Mouse (Mus musculus): ENCODE results near the gene Cd33. TPM values are rescaled to one million over a fixed set of nuclear protein-coding genes. Genes with fewer than 3 reads are reported as not detected.

The Cd33 gene
- 0.98 and 1.2 TPM in 2 replicates for polyA plus RNA-seq (2014; fragmentation: Nextera tagmentation; extraction: Ambion mirVana)

DNA sequence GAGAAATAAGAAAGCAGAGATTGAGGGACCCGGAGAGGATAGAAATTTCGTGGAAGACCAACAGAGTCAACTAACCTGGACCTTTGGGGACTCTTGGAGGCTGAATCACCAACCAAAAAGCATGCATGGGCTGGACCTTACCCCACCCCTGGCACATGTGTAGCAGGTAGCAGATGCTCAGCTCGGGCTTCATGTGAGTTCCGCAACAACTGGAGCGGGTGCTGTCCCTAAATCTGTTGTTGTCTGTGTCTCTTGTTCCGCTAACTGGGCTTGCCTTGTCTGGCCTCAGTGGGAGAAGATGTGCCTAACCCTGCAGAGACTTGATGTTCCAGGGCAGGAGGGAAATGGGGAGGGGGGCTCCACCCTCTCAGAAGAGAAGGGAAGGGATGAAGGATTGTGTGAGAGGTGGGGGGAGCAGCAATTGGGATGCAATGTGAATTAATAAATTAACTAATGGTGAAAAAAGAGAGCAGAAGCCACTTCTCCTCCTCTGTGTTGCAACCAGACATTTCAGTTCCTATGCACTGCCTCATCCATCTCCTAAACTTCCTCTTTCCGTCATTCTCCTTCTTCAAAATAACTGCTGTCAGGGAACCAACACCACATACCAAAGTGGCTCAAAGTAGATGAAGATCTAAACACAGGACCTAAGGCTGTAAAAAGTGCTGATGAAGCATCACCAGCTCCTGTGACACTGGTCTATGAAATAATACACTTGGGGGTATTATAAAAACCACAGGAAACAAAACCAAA, at the start of gene Cd33:
Gene Cd33 (minus strand): TSS at position 204 of the 753 bp plus-strand sequence.
- Histone ChIP-seq H3K36me3 (ENCODE audit: control insufficient read depth, insufficient read depth, low read length) (no peaks in the 10 kb centered on the region), H3K9me3 (ENCODE audit: control insufficient read depth, low read length) (no peaks in the 10 kb centered on the region), H3K27ac (replicated peaks; ENCODE audit: low read depth, low read length) (no peak within 1 kb of the TSS), H3K27me3 (ENCODE audit: control insufficient read depth, insufficient read depth, low read length) (no peaks in the 10 kb centered on the region), H3K4me1 (ENCODE audit: control insufficient read depth, insufficient read depth, low read length) (no peaks in the 10 kb centered on the region), H3K4me2 (ENCODE audit: low read depth, severe bottlenecking) (no peak within 1 kb of the TSS), H3K4me3 (ENCODE audit: low read depth, low read length) (no peak within 1 kb of the TSS), H3K9ac (ENCODE audit: low read length) (no peak within 1 kb of the TSS)
- no peak for DNase-seq (ENCODE audit: low spot score)
- ATAC-seq (ENCODE audit: insufficient number of reproducible peaks, low FRiP score, low TSS enrichment, low read depth) = no peak
- WGBS = 84% methylated on average over 7 of the region's 7 CpGs

DNA sequence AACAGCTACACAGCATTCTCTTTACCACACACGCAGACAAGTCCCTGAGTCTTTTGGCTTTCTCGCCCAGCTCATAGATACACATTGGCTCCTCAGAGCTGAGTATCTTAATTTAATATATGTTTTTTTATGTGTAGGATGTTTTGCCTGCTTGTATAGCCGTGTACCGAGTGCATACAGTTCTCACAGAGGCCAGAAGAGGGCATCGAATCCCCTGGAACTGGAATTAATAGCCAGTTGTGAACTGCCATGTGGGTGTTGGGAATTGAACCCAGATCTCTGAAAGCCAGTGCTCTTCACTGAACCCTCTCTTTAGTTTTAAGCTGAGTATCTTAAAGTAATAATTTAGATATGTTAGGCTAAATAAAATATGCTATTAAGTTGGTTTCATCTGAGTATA, 40.6 kb upstream of the Cd33 start:
- Histone ChIP-seq H3K4me2 (ENCODE audit: low read depth, severe bottlenecking) (no peak overlapping the region), H3K4me1 (ENCODE audit: control insufficient read depth, insufficient read depth, low read length) (peaks cover 4% of the 10 kb centered on the region; the same call in 1 of the 2 replicates), H3K27ac (replicated peaks; ENCODE audit: low read depth, low read length) (no peak overlapping the region), H3K36me3 (ENCODE audit: control insufficient read depth, insufficient read depth, low read length) (peaks cover 29% of the 10 kb centered on the region), H3K9ac (ENCODE audit: low read length) (no peak overlapping the region), H3K9me3 (ENCODE audit: control insufficient read depth, low read length) (no peaks in the 10 kb centered on the region), H3K4me3 (ENCODE audit: low read depth, low read length) (no peak overlapping the region), H3K27me3 (ENCODE audit: control insufficient read depth, insufficient read depth, low read length) (no peaks in the 10 kb centered on the region)
- DNase-seq (ENCODE audit: low spot score) (no peak), ATAC-seq (ENCODE audit: insufficient number of reproducible peaks, low FRiP score, low TSS enrichment, low read depth) (no peak)
- WGBS = 94% methylated on average over 5 of the region's 5 CpGs

DNA sequence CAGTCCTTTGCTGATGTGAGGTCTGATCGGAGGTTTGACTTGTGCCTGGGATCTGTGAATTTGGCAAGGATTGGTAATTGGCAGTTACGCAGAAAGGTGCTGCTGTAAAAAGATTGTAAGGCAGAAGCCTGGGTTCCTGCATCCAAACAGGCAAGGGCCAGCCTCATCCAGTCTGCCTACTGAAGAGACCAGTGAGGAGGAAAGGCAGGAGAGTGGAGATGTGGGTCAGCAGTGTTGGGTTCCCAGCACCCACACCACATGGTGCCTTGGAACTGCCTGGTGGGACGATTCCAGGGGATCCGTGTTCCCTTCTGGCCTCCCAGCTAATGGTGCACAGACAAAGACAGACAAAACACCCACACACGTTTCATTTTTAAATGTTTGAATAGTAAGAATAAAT, 36.3 kb upstream of the Cd33 start:
- peaks cover 4% of the 10 kb centered on the region; the same call in 1 of the 2 replicates for H3K4me1 ChIP-seq (ENCODE audit: control insufficient read depth, insufficient read depth, low read length)
- no peak for ATAC-seq (ENCODE audit: insufficient number of reproducible peaks, low FRiP score, low TSS enrichment, low read depth)
- peak overlapping the region; percentile 72 for H3K4me2 ChIP-seq (ENCODE audit: low read depth, severe bottlenecking)
- no peak for DNase-seq (ENCODE audit: low spot score)
- peak overlapping the region; percentile 70 for H3K9ac ChIP-seq (ENCODE audit: low read length)
- WGBS = 67% methylated on average over 5 of the region's 5 CpGs
- peaks cover 6% of the 10 kb centered on the region for H3K36me3 ChIP-seq (ENCODE audit: control insufficient read depth, insufficient read depth, low read length)
- H3K9me3 ChIP-seq (ENCODE audit: control insufficient read depth, low read length) = no peaks in the 10 kb centered on the region
- no peaks in the 10 kb centered on the region for H3K27me3 ChIP-seq (ENCODE audit: control insufficient read depth, insufficient read depth, low read length)
- no peak overlapping the region for H3K27ac ChIP-seq (replicated peaks; ENCODE audit: low read depth, low read length)
- H3K4me3 ChIP-seq (ENCODE audit: low read depth, low read length) = peak overlapping the region; percentile 69

DNA sequence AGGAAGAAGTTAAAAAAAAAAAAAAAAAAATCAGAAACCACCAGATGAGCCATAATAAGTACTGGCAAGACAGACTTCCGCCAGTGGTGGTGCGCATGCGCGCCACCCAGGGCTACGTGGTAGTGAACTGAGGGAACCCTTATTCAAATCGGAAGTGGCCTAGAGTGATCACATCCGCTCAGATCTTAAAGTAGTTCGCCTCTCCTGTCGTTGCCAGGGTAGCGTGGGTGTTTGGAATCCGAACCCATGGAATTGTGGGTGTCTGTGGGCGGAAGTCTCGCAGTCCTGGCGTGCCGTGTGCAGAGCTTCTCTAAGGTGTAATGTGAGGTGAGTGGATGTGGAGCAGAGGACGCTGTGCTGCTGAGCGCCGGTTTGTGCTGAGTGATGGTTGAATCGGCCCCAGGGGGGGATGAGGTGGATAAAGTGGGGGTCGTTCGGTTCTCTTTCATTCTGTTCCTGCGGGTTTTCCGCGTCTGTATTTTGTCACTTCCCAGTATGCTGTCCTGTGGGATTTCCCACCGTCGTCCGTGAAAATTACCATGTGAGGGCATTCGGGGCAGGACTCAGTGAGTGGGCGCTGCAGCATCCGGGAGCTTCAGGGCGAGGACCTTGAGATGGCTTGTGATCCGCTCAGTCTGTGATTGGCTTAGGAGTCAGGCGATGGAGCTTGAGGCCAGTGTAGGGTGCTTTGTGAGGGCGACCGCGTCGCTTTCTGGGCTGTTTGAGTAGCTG, 35.4 kb upstream of the Cd33 start, which contains the start of gene Zfp719:
Gene Zfp719 (plus strand): TSS at position 171 of the 732 bp plus-strand sequence.
- ATAC-seq (ENCODE audit: insufficient number of reproducible peaks, low FRiP score, low TSS enrichment, low read depth) = peak; percentile 95
- Histone ChIP-seq H3K4me1 (ENCODE audit: control insufficient read depth, insufficient read depth, low read length) (peaks cover 4% of the 10 kb centered on the region; the same call in 1 of the 2 replicates), H3K9ac (ENCODE audit: low read length) (peak within 1 kb of the TSS; percentile 70), H3K27me3 (ENCODE audit: control insufficient read depth, insufficient read depth, low read length) (no peaks in the 10 kb centered on the region), H3K4me2 (ENCODE audit: low read depth, severe bottlenecking) (peak within 1 kb of the TSS; percentile 72), H3K36me3 (ENCODE audit: control insufficient read depth, insufficient read depth, low read length) (peaks cover 7% of the 10 kb centered on the region), H3K9me3 (ENCODE audit: control insufficient read depth, low read length) (no peaks in the 10 kb centered on the region; the same call in 1 of the 2 replicates), H3K27ac (replicated peaks; ENCODE audit: low read depth, low read length) (peak within 1 kb of the TSS; percentile 79), H3K4me3 (ENCODE audit: low read depth, low read length) (peak within 1 kb of the TSS; percentile 69)
- whole genome bisulfite sequencing = under 1% methylated on average over 37 of the region's 37 CpGs
- peak; percentile 91 for DNase-seq (ENCODE audit: low spot score)

DNA sequence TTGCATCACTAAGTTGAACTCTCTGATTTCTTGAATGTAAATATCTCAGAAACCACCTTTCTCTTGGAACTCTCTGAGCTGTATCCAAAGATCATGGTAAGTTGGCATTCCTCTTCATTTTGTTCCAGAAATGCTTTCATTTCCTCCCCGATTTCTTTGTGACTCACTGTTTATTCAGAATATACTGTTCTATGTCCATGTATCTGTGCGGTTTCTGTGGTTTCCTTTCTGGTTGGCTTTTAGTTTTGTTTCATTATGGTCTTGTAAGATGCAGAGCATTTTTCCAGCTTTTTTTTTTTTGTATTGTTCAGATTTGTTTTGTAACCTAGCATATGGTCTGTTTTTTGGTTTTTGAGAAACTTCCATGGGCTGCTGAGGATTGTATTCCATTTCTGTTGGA, 27.0 kb upstream of the Cd33 start:
- Histone ChIP-seq H3K4me1 (ENCODE audit: control insufficient read depth, insufficient read depth, low read length) (no peaks in the 10 kb centered on the region), H3K27ac (replicated peaks; ENCODE audit: low read depth, low read length) (no peak overlapping the region), H3K36me3 (ENCODE audit: control insufficient read depth, insufficient read depth, low read length) (peaks cover 10% of the 10 kb centered on the region), H3K4me2 (ENCODE audit: low read depth, severe bottlenecking) (no peak overlapping the region), H3K27me3 (ENCODE audit: control insufficient read depth, insufficient read depth, low read length) (no peaks in the 10 kb centered on the region), H3K9me3 (ENCODE audit: control insufficient read depth, low read length) (no peaks in the 10 kb centered on the region; the same call in 1 of the 2 replicates), H3K9ac (ENCODE audit: low read length) (no peak overlapping the region), H3K4me3 (ENCODE audit: low read depth, low read length) (no peak overlapping the region)
- DNase-seq (ENCODE audit: low spot score) (no peak), ATAC-seq (ENCODE audit: insufficient number of reproducible peaks, low FRiP score, low TSS enrichment, low read depth) (no peak)
- 86% methylated on average over 2 of the region's 2 CpGs for WGBS

DNA sequence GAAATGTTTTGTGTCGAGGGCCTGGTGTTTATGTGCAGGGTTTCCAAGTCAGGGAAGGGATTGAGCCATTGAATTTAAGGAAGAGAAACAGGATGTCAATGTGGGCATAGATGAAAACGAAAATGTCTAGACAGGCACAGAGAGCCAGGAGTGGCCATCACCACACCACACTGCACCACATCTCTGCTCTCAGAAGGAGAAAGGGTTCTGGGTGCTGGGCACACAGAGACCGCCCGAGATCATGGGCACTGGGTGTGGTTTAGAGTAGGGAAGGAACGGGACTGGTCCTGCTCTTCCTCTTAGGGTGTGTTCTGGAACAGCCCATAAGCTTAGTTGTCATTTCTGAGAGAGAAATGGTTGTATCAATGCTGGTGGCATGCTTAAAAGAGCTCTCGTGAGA, 19.1 kb upstream of the Cd33 start:
- H3K9ac ChIP-seq (ENCODE audit: low read length) = 0 out of 2 replicates have a peak overlapping the region, but pooled peaks have one; percentile 9

DNA sequence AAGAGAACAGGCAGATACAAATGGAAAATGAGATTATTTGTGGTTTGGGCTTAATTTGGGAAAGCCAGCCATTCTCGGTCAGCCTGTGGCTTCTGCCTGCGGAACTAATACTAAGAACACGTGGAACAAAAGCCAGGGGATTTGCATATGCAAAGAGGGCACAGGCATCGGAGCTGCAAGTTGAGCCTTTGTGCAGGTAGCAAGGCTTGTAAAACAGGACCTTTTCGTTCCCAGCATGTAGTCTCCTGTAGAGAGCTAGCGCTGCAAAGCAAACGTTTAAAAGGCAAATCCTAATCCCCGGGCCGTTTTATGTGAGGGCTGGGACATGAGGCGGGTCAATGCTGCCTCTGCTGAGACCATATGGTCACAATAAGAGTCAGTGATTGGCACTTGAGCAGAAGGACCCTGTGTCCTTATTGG, 18.4 kb upstream of the Cd33 start:
- Histone ChIP-seq H3K4me2 (ENCODE audit: low read depth, severe bottlenecking) (peak overlapping the region; percentile 55), H3K4me3 (ENCODE audit: low read depth, low read length) (peak overlapping the region; percentile 59), H3K9me3 (ENCODE audit: control insufficient read depth, low read length) (no peaks in the 10 kb centered on the region), H3K27ac (replicated peaks; ENCODE audit: low read depth, low read length) (peak overlapping the region; percentile 74), H3K36me3 (ENCODE audit: control insufficient read depth, insufficient read depth, low read length) (no peaks in the 10 kb centered on the region; the same call in 1 of the 2 replicates), H3K9ac (ENCODE audit: low read length) (peak overlapping the region; percentile 77), H3K4me1 (ENCODE audit: control insufficient read depth, insufficient read depth, low read length) (peaks cover 3% of the 10 kb centered on the region; the same call in 1 of the 2 replicates), H3K27me3 (ENCODE audit: control insufficient read depth, insufficient read depth, low read length) (no peaks in the 10 kb centered on the region)
- 0% methylated on average over 10 of the region's 10 CpGs for WGBS
- ATAC-seq (ENCODE audit: insufficient number of reproducible peaks, low FRiP score, low TSS enrichment, low read depth) (peak; percentile 45; the same call in 1 of the 2 replicates), DNase-seq (ENCODE audit: low spot score) (peak; percentile 56)

More for the DNA sequence above, 19.1 kb upstream of the Cd33 start:
- Histone ChIP-seq H3K36me3 (ENCODE audit: control insufficient read depth, insufficient read depth, low read length) (no peaks in the 10 kb centered on the region; the same call in 1 of the 2 replicates), H3K9me3 (ENCODE audit: control insufficient read depth, low read length) (no peaks in the 10 kb centered on the region), H3K27ac (replicated peaks; ENCODE audit: low read depth, low read length) (no peak overlapping the region), H3K4me3 (ENCODE audit: low read depth, low read length) (peak overlapping the region; percentile 59; the same call in 1 of the 2 replicates), H3K4me2 (ENCODE audit: low read depth, severe bottlenecking) (peak overlapping the region; percentile 55), H3K4me1 (ENCODE audit: control insufficient read depth, insufficient read depth, low read length) (peaks cover 3% of the 10 kb centered on the region; the same call in 1 of the 2 replicates), H3K27me3 (ENCODE audit: control insufficient read depth, insufficient read depth, low read length) (no peaks in the 10 kb centered on the region)
- ATAC-seq (ENCODE audit: insufficient number of reproducible peaks, low FRiP score, low TSS enrichment, low read depth) = no peak
- WGBS = 66% methylated on average over 6 of the region's 6 CpGs
- DNase-seq (ENCODE audit: low spot score) = no peak

DNA sequence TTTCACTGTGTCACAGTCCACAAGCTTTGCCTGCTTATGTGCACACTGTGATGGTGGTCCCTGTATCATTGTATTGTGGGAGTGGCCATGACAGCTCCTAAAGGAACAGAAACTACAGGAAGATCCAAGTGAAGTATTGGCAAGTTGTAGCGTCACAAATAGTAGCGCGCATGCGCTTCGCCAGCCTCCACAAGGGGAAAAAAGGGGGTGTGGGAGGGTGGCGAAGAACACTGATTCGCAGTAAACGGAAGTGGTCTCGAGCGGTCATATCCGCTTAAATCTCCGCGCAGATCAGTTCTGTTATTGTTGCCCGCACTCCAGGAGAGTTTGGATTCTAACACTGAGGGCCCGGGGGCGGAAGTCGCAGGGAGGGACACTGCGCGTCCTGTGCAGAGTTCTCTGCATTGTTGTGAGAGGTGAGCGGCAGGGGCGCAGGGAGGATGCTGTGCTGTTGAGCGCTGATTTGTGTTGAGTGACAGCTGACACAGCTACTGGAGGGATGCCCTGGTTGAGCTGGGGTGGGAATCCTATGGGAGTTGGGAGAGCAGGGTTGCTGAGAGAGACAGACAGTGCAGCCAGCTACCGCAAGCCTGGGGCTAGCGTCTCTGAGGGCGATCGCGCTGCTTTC, 17.9 kb upstream of the Cd33 start, which contains the start of gene Zfp658:
Gene Zfp658 (plus strand): TSS at position 251 of the 628 bp plus-strand sequence.
- WGBS = under 1% methylated on average over 27 of the region's 27 CpGs
- ATAC-seq (ENCODE audit: insufficient number of reproducible peaks, low FRiP score, low TSS enrichment, low read depth) (peak; percentile 84), DNase-seq (ENCODE audit: low spot score) (peak; percentile 87)
- H3K4me2 ChIP-seq (ENCODE audit: low read depth, severe bottlenecking) = peak within 1 kb of the TSS; percentile 55
- peak within 1 kb of the TSS; percentile 77 for H3K9ac ChIP-seq (ENCODE audit: low read length)
- H3K36me3 ChIP-seq (ENCODE audit: control insufficient read depth, insufficient read depth, low read length) = no peaks in the 10 kb centered on the region; the same call in 1 of the 2 replicates
- H3K4me1 ChIP-seq (ENCODE audit: control insufficient read depth, insufficient read depth, low read length) = peaks cover 3% of the 10 kb centered on the region; the same call in 1 of the 2 replicates
- H3K4me3 ChIP-seq (ENCODE audit: low read depth, low read length) = peak within 1 kb of the TSS; percentile 59
- no peaks in the 10 kb centered on the region for H3K9me3 ChIP-seq (ENCODE audit: control insufficient read depth, low read length)
- peak within 1 kb of the TSS; percentile 74 for H3K27ac ChIP-seq (replicated peaks; ENCODE audit: low read depth, low read length)
- no peaks in the 10 kb centered on the region for H3K27me3 ChIP-seq (ENCODE audit: control insufficient read depth, insufficient read depth, low read length)

Data from limb, embryonic 11.5 days (tissue).